Mouse (Mus musculus): Measurements from ENCODE around the gene 2310011J03Rik. TPM values are rescaled to one million over a fixed set of nuclear protein-coding genes. Genes with fewer than 3 reads are reported as not detected.

2310011J03Rik gene
- polyA plus RNA-seq, 1 experiment from 2014 or later, result 27.4 TPM

DNA sequence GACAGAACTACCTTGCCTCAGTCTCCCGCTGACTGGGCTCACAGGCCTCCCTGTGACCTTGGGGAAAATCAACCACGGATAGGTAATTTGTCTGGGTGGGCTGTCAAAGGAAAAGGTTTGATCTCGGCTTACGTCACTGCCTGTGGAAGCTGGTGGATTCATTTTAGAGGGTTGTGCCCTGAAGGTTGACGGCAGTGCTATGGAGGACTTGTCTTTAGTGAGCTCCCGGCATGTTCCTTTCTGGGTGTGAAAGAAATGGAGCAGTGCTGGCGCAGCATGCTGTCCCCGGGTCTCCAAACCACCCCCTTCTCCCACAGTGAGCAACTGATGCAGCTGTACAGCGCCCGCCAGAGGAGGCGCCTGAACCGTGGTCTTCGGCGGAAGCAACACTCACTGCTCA, 27.0 kb downstream of the 2310011J03Rik start:
- H3K4me2 ChIP-seq (ENCODE audit: low read depth, low read length), result peak overlapping the region; percentile 92
- peaks cover 13% of the 10 kb centered on the region for H3K36me3 ChIP-seq (replicated peaks; ENCODE audit: insufficient read depth, low read length)
- peak overlapping the region; percentile 77 for H3K27ac ChIP-seq (ENCODE audit: low read depth)
- no peak for DNase-seq
- H3K9ac ChIP-seq (replicated peaks), result peak overlapping the region; percentile 95
- ATAC-seq, result no peak
- H3K9me3 ChIP-seq (ENCODE audit: low read length), result no peaks in the 10 kb centered on the region
- 14% methylated on average over 14 of the region's 14 CpGs for WGBS (ENCODE audit: insufficient replicate concordance)
- TF ChIP-seq EP300 (IDR thresholded peaks at IDR 0.05; ENCODE audit: low read depth) (no peak), CTCF (IDR thresholded peaks at IDR 0.05; ENCODE audit: low read depth) (0 out of 2 replicates have a peak, but pooled peaks have one; percentile 11)
- H3K4me1 ChIP-seq (ENCODE audit: insufficient read depth), result peaks cover 16% of the 10 kb centered on the region
- H3K4me3 ChIP-seq (ENCODE audit: low read depth, low read length), result peak overlapping the region; percentile 81
- peaks cover 21% of the 10 kb centered on the region for H3K27me3 ChIP-seq (ENCODE audit: insufficient read depth, low read length)

DNA sequence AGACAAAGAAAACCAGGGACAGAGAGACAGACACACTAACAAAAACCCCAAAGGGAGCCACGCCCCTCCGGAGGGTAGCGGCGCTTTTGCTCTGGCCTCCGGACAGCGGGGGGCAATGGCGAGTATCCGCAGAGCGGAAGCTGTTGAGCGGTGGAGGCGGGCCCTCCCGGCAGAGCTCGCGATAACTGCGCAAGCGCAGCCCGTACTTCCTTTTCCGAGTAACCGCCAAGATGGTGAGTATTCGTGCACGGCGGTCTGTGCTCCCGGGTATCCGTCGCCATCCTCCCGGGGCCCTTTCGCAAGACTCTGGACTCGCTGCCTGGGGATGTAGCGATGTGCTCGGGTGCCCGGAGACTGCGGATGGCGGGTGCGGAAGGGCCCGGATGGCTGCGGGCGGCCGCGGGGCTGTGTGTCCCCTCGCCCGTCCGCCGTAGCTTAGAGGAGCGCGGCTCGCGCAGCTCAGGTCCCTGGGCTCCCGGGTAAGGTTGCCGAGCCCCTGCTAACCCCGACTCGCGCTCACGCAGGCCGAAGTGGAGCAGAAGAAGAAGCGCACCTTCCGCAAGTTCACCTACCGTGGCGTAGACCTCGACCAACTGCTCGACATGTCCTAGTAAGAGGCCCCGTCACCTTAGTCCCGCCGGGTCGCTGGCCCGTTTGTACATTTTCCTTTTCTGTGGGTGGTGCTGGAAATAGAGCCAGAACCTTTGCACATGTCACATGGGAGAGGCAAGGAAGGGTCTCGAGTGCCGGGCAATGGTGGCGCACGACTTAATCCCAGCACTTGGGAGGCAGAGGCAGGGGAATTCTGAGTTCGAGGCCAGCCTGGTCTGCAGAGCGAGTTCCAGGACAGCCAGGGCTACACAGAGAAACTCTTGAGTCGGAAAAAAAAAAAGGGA, 27.8 kb downstream of the 2310011J03Rik start, which contains the start of gene Rps15:
Rps15 (plus strand) TSS at position 203 of the 896 bp plus-strand sequence.
- Histone ChIP-seq H3K9ac (replicated peaks) (peak within 1 kb of the TSS; percentile 95), H3K36me3 (replicated peaks; ENCODE audit: insufficient read depth, low read length) (peaks cover 19% of the 10 kb centered on the region), H3K9me3 (ENCODE audit: low read length) (no peaks in the 10 kb centered on the region), H3K4me1 (ENCODE audit: insufficient read depth) (peaks cover 16% of the 10 kb centered on the region), H3K27me3 (ENCODE audit: insufficient read depth, low read length) (peaks cover 13% of the 10 kb centered on the region), H3K4me3 (ENCODE audit: low read depth, low read length) (peak within 1 kb of the TSS; percentile 81), H3K4me2 (ENCODE audit: low read depth, low read length) (peak within 1 kb of the TSS; percentile 92), H3K27ac (ENCODE audit: low read depth) (peak within 1 kb of the TSS; percentile 77)
- ATAC-seq (peak; percentile 91), DNase-seq (peak; percentile 97)
- TF ChIP-seq CTCF (IDR thresholded peaks at IDR 0.05; ENCODE audit: low read depth) (peak; percentile 89), EP300 (IDR thresholded peaks at IDR 0.05; ENCODE audit: low read depth) (peak; percentile 52; the same call in 1 of the 2 replicates)
- WGBS (ENCODE audit: insufficient replicate concordance), result under 1% methylated on average over 72 of the region's 72 CpGs

DNA sequence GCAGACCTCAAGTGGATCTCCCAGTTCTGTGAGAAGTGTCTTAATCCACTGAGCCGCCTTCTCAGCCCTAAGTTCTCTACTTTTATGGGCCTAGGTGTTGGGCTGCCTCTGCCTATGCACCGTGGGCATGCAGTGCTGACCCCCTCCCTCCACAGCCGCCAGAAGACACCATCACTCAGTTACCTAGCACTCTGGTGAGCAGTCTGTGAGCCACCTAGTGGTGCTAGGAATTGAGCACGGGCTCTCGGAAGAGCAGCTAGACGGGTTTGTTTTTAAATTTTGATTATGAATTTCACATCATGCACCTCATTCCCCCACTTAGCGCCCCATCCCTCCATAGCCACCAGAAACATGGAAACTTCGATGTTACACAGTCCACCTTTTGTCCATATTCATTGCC, 31.7 kb downstream of the 2310011J03Rik start:
- WGBS (ENCODE audit: insufficient replicate concordance), result 74% methylated on average over 8 of the region's 8 CpGs
- DNase-seq, result no peak

DNA sequence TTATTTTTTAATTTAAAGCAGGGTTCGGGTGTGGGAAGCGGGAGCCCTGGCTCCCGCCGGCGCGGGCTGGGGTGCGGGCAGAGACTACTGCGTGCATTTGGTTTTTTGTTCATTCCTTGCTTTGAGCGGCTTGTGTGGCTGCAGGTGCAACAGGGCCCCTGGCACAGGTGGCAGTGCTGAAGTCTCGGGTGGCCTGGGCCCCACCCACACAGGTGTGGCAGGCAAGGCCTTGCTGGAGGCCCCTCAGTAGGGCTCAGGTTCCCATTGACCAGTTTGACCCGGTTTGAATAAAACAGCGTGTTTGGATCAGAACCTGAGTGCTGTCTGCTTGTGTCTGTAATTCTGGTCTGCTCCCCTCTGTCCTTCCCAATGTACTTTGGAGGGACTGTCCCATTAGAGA, 32.2 kb downstream of the 2310011J03Rik start:
- TF ChIP-seq CTCF (IDR thresholded peaks at IDR 0.05; ENCODE audit: low read depth) (no peak), EP300 (IDR thresholded peaks at IDR 0.05; ENCODE audit: low read depth) (no peak)
- ATAC-seq (no peak), DNase-seq (no peak)
- peaks cover 2% of the 10 kb centered on the region for H3K4me1 ChIP-seq (ENCODE audit: insufficient read depth)
- no peak overlapping the region for H3K9ac ChIP-seq (replicated peaks)
- H3K4me3 ChIP-seq (ENCODE audit: low read depth, low read length), result no peak overlapping the region
- WGBS (ENCODE audit: insufficient replicate concordance), result 92% methylated on average over 12 of the region's 12 CpGs
- no peaks in the 10 kb centered on the region for H3K9me3 ChIP-seq (ENCODE audit: low read length)
- H3K27ac ChIP-seq (ENCODE audit: low read depth), result no peak overlapping the region
- H3K4me2 ChIP-seq (ENCODE audit: low read depth, low read length), result no peak overlapping the region
- no peaks in the 10 kb centered on the region for H3K27me3 ChIP-seq (ENCODE audit: insufficient read depth, low read length)
- H3K36me3 ChIP-seq (replicated peaks; ENCODE audit: insufficient read depth, low read length), result peaks cover 46% of the 10 kb centered on the region

More for the DNA sequence above, 31.7 kb downstream of the 2310011J03Rik start:
- no peaks in the 10 kb centered on the region for H3K9me3 ChIP-seq (ENCODE audit: low read length)
- H3K27ac ChIP-seq (ENCODE audit: low read depth), result no peak overlapping the region
- H3K4me3 ChIP-seq (ENCODE audit: low read depth, low read length), result no peak overlapping the region
- peak; percentile 30; the same call in 1 of the 2 replicates for TF ChIP-seq CTCF (IDR thresholded peaks at IDR 0.05; ENCODE audit: low read depth)
- no peak for TF ChIP-seq EP300 (IDR thresholded peaks at IDR 0.05; ENCODE audit: low read depth)
- no peak overlapping the region for H3K9ac ChIP-seq (replicated peaks)
- no peaks in the 10 kb centered on the region for H3K27me3 ChIP-seq (ENCODE audit: insufficient read depth, low read length)
- peaks cover 40% of the 10 kb centered on the region for H3K36me3 ChIP-seq (replicated peaks; ENCODE audit: insufficient read depth, low read length)
- H3K4me1 ChIP-seq (ENCODE audit: insufficient read depth), result peaks cover 6% of the 10 kb centered on the region
- ATAC-seq, result no peak
- no peak overlapping the region for H3K4me2 ChIP-seq (ENCODE audit: low read depth, low read length)

DNA sequence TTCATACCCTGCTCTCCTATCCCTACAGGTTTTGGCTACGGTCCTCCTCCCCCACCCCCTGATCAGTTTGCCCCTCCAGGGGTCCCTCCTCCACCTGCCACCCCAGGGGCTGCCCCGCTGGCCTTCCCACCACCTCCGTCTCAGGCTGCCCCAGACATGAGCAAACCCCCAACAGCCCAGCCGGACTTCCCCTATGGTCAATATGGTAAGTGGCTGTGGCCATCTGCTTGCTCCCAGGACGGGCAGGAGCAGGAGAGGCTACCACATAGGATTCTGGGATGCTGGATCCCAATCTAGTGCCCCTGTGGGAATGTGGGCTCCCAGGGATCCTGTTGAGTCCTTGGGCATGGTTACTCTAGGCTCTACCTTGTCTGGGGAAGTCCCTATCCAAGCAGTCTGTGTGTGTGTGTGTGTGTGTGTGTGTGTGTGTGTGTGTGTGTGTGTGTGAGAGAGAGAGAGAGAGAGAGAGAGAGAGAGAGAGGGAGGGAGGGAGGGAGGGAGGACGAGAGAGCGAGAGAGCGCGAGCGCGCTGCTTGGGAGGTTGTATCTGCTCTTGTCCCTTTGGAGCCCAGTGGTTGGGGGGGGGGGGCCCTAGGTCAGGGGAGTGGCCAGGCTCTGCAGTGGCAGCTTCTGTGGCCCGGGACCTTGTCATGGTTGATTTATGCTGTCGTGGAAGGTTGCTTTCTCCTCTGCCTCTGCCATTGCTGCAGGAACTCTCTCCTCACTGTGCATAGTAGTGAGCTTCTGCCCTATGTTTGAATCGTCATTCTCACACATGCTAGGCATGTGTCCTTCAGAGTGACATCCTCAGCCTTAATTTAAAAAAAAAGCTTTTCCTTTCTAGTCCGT, 34.9 kb downstream of the 2310011J03Rik start:
- Histone ChIP-seq H3K9me3 (ENCODE audit: low read length) (no peaks in the 10 kb centered on the region), H3K4me2 (ENCODE audit: low read depth, low read length) (no peak overlapping the region), H3K4me1 (ENCODE audit: insufficient read depth) (peaks cover 22% of the 10 kb centered on the region), H3K9ac (replicated peaks) (no peak overlapping the region), H3K27ac (ENCODE audit: low read depth) (no peak overlapping the region), H3K27me3 (ENCODE audit: insufficient read depth, low read length) (no peaks in the 10 kb centered on the region), H3K36me3 (replicated peaks; ENCODE audit: insufficient read depth, low read length) (peaks cover 58% of the 10 kb centered on the region), H3K4me3 (ENCODE audit: low read depth, low read length) (no peak overlapping the region)
- 82% methylated on average over 12 of the region's 15 CpGs for WGBS (ENCODE audit: insufficient replicate concordance)
- no peak for TF ChIP-seq EP300 (IDR thresholded peaks at IDR 0.05; ENCODE audit: low read depth)
- no peak for TF ChIP-seq CTCF (IDR thresholded peaks at IDR 0.05; ENCODE audit: low read depth)
- ATAC-seq (no peak), DNase-seq (no peak)
